Mouse (Mus musculus) testis, postnatal 10 days (tissue): ENCODE results near the gene Arl5b.

Experiments
- DNase-seq: peaks from one replicate; pipeline ENCODE4 v3.0.0; 2021; ENCODE audit warnings: low spot score

The Arl5b gene

GRCm38 (mm10) chr2:15112741-15113140 lies 63.5 kb downstream of the Arl5b start:
- DNase-seq: no peak

GRCm38 (mm10) chr2:15121217-15121680 lies 72.1 kb downstream of the Arl5b start:
- no peak for DNase-seq
